Mouse (Mus musculus) ES-E14 (cell line): ENCODE measurements around the gene Gnb2. TPM values are rescaled to one million over a fixed set of nuclear protein-coding genes. Genes with fewer than 3 reads are reported as not detected.
A peak's percentile ranks its signal among the peaks of the same experiment; 100 is the strongest.

ENCODE experiments used
- DNase-seq: peaks from one replicate; pipeline ENCODE4 v3.0.0-alpha.2; 2013; ENCODE audit warnings: low read depth, low spot score
- H3K27ac ChIP-seq: 2 replicates; pipeline ENCODE4 v1.5.1; 2012; ENCODE audit warnings: low read depth, mild to moderate bottlenecking, low read length, moderate library complexity, mixed read lengths; ENCODE audit not compliant: poor library complexity, insufficient read depth, severe bottlenecking
- H3K36me3 ChIP-seq: 2 replicates; pipeline ENCODE4 v1.6.1; 2012; ENCODE audit warnings: mild to moderate bottlenecking, low read length, moderate library complexity, mixed read lengths; ENCODE audit not compliant: control insufficient read depth, poor library complexity, insufficient read depth, severe bottlenecking
- H3K4me1 ChIP-seq, 2 experiments: fragments of 150-350 bp in 1 of 2; sonication (generic) in 1 of 2; 2 replicates each; pipeline ENCODE4 v1.6.1; 2012; ENCODE audit warnings: low read length in 2 of 2, mild to moderate bottlenecking in 1 of 2, mixed read lengths in 1 of 2; ENCODE audit not compliant: control insufficient read depth in 2 of 2, insufficient read depth in 2 of 2, poor library complexity in 1 of 2
- H3K4me3 ChIP-seq, 2 experiments: fragments of 150-350 bp in 1 of 2; sonication (generic) in 1 of 2; 2 replicates each; pipeline ENCODE4 v1.5.1; 2012; ENCODE audit warnings: low read length in 2 of 2, low read depth in 1 of 2, mild to moderate bottlenecking in 1 of 2, mixed read lengths in 1 of 2; ENCODE audit not compliant: insufficient read depth in 1 of 2, poor library complexity in 1 of 2, severe bottlenecking in 1 of 2
- H3K9ac ChIP-seq: 2 replicates; pipeline ENCODE4 v1.6.1; 2012; ENCODE audit warnings: low read depth, mild to moderate bottlenecking, low read length, mixed read lengths; ENCODE audit not compliant: poor library complexity, insufficient read depth, severe bottlenecking
- H3K9me3 ChIP-seq: fragments of 150-350 bp; sonication (generic); 2 replicates; pipeline ENCODE4 v1.6.1; 2012; ENCODE audit warnings: low read depth, mild to moderate bottlenecking, low read length; ENCODE audit not compliant: control insufficient read depth, insufficient read depth
- CHD2 ChIP-seq: IDR thresholded peaks from 2 replicates; pipeline ENCODE4 v1.6.1; 2014; ENCODE audit warnings: mild to moderate bottlenecking, low read depth, low read length, inconsistent platforms
- HCFC1 ChIP-seq: IDR thresholded peaks from 2 replicates; pipeline ENCODE4 v1.6.1; 2012; ENCODE audit warnings: low read length, inconsistent platforms, borderline replicate concordance; ENCODE audit not compliant: insufficient read depth
- MAFK ChIP-seq: IDR thresholded peaks from 2 replicates; pipeline ENCODE4 v1.6.1; 2014; ENCODE audit warnings: mild to moderate bottlenecking, low read depth, low read length, inconsistent platforms; ENCODE audit not compliant: insufficient read depth
- ZC3H11A ChIP-seq: IDR thresholded peaks from 2 replicates; pipeline ENCODE4 v1.6.1; 2012; ENCODE audit warnings: low read depth, mild to moderate bottlenecking, inconsistent platforms, low read length, borderline replicate concordance
- ZNF384 ChIP-seq: IDR thresholded peaks from 2 replicates; pipeline ENCODE4 v1.6.1; 2012; ENCODE audit warnings: low read depth, low read length, inconsistent platforms
- in situ Hi-C, 2 experiments: fragments of 600-800 bp; cut with MboI; formaldehyde crosslinking; loops; one replicate each; pipeline ENCODE4 v1.15.1; 2025; ENCODE audit warnings: low sequenced_read_pairs in 2 of 2, inconsistent platforms in 1 of 2; ENCODE audit not compliant: unreplicated experiment in 2 of 2
- total RNA-seq: library from RNA; depleted of rRNA; stranded (reverse); fragments of 300-350 nt; gene quantifications from 2 replicates; pipeline ENCODE4 v1.2.3, GENCODE M21; 2012

Gnb2 gene
- total RNA-seq, 1 experiment: 297 TPM

DNA sequence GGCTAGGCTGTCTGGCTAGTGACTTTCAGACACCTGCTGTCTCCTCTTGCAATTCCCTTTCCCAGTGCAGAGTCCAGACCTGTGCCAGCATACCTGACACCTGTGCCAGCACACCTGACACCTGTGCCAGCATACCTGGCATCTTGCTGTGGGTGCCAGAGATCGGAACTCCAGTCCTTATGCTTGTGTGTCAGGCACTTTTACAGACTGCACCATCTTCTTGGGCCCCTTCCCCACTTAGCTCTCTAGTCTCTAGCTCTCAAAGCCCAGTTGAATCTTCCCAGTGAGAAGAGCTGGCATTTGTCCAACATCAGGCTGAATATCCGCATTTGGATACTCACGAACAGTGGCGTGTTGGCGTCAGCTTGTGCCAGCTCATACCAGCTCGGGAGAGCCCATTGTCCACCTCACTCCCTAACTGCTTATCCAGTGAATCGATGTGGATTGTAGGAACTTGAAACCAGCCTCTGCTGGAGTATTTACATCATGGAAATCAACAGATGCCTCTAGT is 6.0 kb upstream of the Gnb2 start:
- no peak overlapping the region for H3K9ac ChIP-seq
- TF ChIP-seq MAFK (no peak), ZC3H11A (no peak), ZNF384 (no peak), CHD2 (no peak), HCFC1 (no peak)
- no peaks in the 10 kb centered on the region for H3K9me3 ChIP-seq
- H3K4me1 ChIP-seq: no peaks in the 10 kb centered on the region
- in situ Hi-C loops: no loop called here
- H3K36me3 ChIP-seq: no peaks in the 10 kb centered on the region
- no peak overlapping the region for H3K27ac ChIP-seq
- no peak overlapping the region for H3K4me3 ChIP-seq
- DNase-seq: no peak

DNA sequence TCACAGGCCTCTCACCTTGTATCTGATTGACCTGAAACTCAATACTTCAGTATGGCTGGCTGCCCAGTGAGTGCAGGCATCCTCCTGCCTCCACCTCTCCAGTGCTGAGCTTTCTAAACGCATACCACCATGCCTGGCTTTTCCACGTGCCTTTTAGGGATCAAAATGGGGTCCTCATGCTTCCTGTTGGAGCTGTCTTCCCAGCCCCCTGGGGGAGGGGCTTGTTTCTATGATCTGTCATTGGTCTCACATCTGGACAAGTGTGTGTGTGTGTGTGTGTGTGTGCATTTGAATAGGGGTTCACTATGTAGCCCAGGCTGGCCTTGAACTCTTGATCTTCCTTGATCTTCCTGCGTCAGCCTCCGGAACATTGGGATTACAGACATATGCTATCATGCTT is 4.2 kb upstream of the Gnb2 start:
- Histone ChIP-seq H3K4me3 (no peak overlapping the region), H3K4me1 (no peaks in the 10 kb centered on the region), H3K9me3 (no peaks in the 10 kb centered on the region), H3K36me3 (no peaks in the 10 kb centered on the region), H3K9ac (no peak overlapping the region), H3K27ac (no peak overlapping the region)
- TF ChIP-seq HCFC1 (no peak), ZC3H11A (no peak), CHD2 (no peak), ZNF384 (no peak), MAFK (no peak)
- no peak for DNase-seq
- in situ Hi-C loops: no loop called here

DNA sequence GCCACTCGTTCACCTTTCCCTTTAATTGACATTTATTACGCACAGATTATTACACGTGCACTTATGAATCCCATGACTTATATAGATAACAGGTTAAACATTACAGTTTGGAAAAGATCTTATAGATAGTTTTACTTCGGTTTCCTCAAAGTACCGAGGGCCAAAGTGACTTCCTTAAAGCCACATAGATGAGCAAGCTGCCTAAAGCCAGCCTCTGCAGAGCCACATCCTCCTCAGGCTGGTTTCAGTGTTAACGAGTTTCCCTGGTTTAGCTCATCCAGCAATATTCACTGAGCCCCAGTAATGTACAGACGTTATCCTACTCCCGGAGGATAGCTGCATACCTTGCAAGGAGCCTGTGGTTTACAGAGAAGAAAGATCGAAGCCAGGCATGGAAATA is 2.0 kb upstream of the Gnb2 start:
- no peak for TF ChIP-seq ZC3H11A
- no peak for TF ChIP-seq HCFC1
- no peak for TF ChIP-seq MAFK
- no peak for TF ChIP-seq ZNF384
- no peak for TF ChIP-seq CHD2
- no peak overlapping the region for H3K9ac ChIP-seq
- H3K4me1 ChIP-seq: peaks cover 0 to 3% of the 10 kb centered on the region in 2 experiments; a peak in 1 of 4 replicates
- H3K9me3 ChIP-seq: no peaks in the 10 kb centered on the region
- H3K36me3 ChIP-seq: no peaks in the 10 kb centered on the region
- in situ Hi-C loops: no loop called here
- no peak for DNase-seq
- no peak overlapping the region for H3K27ac ChIP-seq
- no peak overlapping the region for H3K4me3 ChIP-seq

DNA sequence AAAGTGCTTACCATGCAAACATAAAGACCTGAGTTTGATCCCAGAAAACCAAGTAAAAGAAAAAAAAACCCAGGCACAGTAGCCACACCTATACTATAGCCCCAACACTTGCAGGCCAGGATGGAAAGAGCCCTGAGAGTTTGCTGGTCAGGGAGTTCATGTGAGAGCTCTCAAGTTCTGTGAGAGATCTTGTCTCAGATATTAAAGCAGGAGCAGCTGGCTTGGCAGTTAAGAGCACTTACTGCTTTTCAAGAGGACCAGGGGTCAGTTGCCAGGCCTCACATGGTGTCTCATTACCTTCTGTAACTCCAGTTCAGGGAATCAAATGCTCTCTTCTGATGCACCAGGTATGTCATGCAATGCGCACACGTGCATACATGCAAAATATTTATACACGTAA is 1.5 kb upstream of the Gnb2 start:
- Histone ChIP-seq H3K4me3 (no peak overlapping the region), H3K9me3 (no peaks in the 10 kb centered on the region), H3K27ac (no peak overlapping the region), H3K4me1 (peaks cover 0 to 5% of the 10 kb centered on the region in 2 experiments; a peak in 2 of 4 replicates), H3K36me3 (no peaks in the 10 kb centered on the region; the same call in 1 of the 2 replicates), H3K9ac (no peak overlapping the region)
- DNase-seq: no peak
- in situ Hi-C loops: no loop called here
- TF ChIP-seq HCFC1 (no peak), CHD2 (no peak), ZC3H11A (no peak), MAFK (no peak), ZNF384 (no peak)

DNA sequence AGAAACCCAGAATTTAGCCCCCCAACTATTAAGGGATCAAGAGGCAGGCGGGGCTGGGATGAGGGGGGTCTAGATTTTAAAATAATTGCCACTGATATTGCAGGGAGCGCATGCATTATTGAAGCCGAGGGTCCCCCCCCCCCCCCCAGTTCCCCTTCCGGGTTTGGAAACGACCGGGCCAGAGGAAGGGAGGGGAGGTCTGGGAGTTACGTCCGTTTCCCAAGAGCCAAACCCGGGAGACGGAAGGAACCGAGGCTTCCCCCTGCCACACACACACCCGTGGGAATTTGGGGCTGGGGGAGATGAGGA is 548 bp downstream of the Gnb2 start:
- in situ Hi-C loops: no loop called here
- peaks cover 0 to 5% of the 10 kb centered on the region in 2 experiments; a peak in 2 of 4 replicates for H3K4me1 ChIP-seq
- no peak for TF ChIP-seq CHD2
- TF ChIP-seq ZC3H11A: no peak
- TF ChIP-seq MAFK: no peak
- TF ChIP-seq HCFC1: no peak
- no peak for TF ChIP-seq ZNF384

More for the DNA sequence above, 548 bp downstream of the Gnb2 start:
- peaks cover 18% of the 10 kb centered on the region for H3K36me3 ChIP-seq
- H3K27ac ChIP-seq: no peak overlapping the region
- no peaks in the 10 kb centered on the region for H3K9me3 ChIP-seq
- H3K4me3 ChIP-seq: peak overlapping the region; percentile 43 to 86
- H3K9ac ChIP-seq: peak overlapping the region; percentile 83
- no peak for DNase-seq
